Mouse (Mus musculus) heart, embryonic 11.5 days (tissue): Measurements from ENCODE around the gene Gcc2. TPM values are rescaled to one million over a fixed set of nuclear protein-coding genes. Genes with fewer than 3 reads are reported as not detected.

Experiments used
- ATAC-seq: fragments of 200-750 bp; cut with Nextera tagmentation; replicated peaks from 2 replicates; pipeline ENCODE4 v1.8.0; 2017; ENCODE audit warnings: moderate library complexity; ENCODE audit not compliant: insufficient number of reproducible peaks, low FRiP score, low TSS enrichment
- H3K27ac ChIP-seq: fragments of 300-500 bp; sonication (generic); 2 replicates; pipeline ENCODE4 v1.5.1; 2014; ENCODE audit warnings: mild to moderate bottlenecking, low read depth, low read length
- H3K27me3 ChIP-seq: fragments of 300-500 bp; sonication (generic); 2 replicates; pipeline ENCODE4 v1.6.1; 2014; ENCODE audit warnings: mild to moderate bottlenecking, low read length, mixed read lengths; ENCODE audit not compliant: control insufficient read depth, insufficient read depth
- H3K36me3 ChIP-seq: fragments of 300-500 bp; sonication (generic); 2 replicates; pipeline ENCODE4 v1.6.1; 2014; ENCODE audit warnings: mild to moderate bottlenecking, low read length, moderate library complexity, mixed read lengths; ENCODE audit not compliant: control insufficient read depth, insufficient read depth
- H3K4me1 ChIP-seq: fragments of 300-500 bp; sonication (generic); 2 replicates; pipeline ENCODE4 v1.6.1; 2014; ENCODE audit warnings: low read length; ENCODE audit not compliant: control insufficient read depth, insufficient read depth
- H3K4me2 ChIP-seq: fragments of 300-500 bp; sonication (generic); 2 replicates; pipeline ENCODE4 v1.6.1; 2014; ENCODE audit warnings: mild to moderate bottlenecking, moderate library complexity
- H3K4me3 ChIP-seq: fragments of 300-500 bp; sonication (generic); 2 replicates; pipeline ENCODE4 v1.5.1; 2014; ENCODE audit warnings: low read depth, low read length
- H3K9ac ChIP-seq: fragments of 300-500 bp; sonication (generic); 2 replicates; pipeline ENCODE4 v1.6.1; 2014; ENCODE audit warnings: mild to moderate bottlenecking, low read depth, low read length, moderate library complexity
- H3K9me3 ChIP-seq: fragments of 300-500 bp; sonication (generic); replicated peaks from 2 replicates; pipeline ENCODE4 v1.6.1; 2016; ENCODE audit warnings: low read length; ENCODE audit not compliant: control insufficient read depth
- WGBS: fragments of 180-500 bp; shearing (Covaris S2); extraction: QIAGEN DNeasy Blood & Tissue Kit; methylation state at CpG from one replicate; pipeline ENCODE4 v1.1.7; 2014; ENCODE audit not compliant: insufficient replicate concordance; 5-methylcytosine and 5-hydroxymethylcytosine counted together
- polyA plus RNA-seq: library from polyadenylated mRNA; unstranded; fragments of >200 nt; fragmentation: Nextera tagmentation; extraction: Ambion mirVana; gene quantifications from 2 replicates; pipeline ENCODE4 v1.2.1, GENCODE M21; 2014

Gene Gcc2
- polyA plus RNA-seq = 31.7 and 42.6 TPM in 2 replicates

DNA sequence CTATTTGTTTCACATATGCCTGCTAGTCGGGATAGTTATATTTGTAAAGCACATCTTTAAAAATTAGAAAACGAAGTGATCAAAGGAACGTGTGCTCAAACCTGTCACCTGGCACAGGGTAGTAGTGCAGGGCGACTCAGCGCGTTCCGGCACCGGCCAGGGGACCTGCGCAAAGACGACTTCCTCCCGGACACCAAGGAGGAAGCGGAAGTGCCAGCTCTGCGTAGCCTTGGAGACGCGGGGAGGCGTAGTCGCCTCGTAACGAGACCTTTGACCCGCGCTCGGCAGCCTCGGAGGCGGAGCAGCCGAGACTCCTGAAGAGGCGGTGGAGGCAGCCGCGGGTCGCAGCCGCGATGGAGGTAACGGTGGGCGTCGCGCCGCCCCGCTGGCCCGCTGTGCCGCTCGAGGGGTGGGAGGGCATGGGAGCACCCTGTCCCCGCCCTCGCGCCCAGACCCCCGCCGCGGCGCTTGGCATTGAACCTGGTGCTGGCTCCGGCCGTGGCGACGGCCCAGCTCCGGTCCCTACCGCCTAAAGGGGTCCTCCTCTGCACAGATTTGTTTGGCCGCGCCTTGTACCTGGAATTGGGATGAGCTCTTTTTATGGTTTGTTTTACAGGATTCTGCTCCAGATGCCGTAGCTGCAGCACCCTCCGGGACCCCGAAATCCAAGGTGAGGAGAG lies at the start of gene Gcc2:
Gene Gcc2, plus strand, starts transcription at position 285 of the 680 bp plus-strand sequence.
- Histone ChIP-seq H3K4me3 (peak within 1 kb of the TSS; percentile 87), H3K27ac (peak within 1 kb of the TSS; percentile 66), H3K4me1 (peaks cover 3% of the 10 kb centered on the region; the same call in 1 of the 2 replicates), H3K9ac (peak within 1 kb of the TSS; percentile 83), H3K27me3 (no peaks in the 10 kb centered on the region), H3K4me2 (peak within 1 kb of the TSS; percentile 72), H3K36me3 (peaks cover 3% of the 10 kb centered on the region), H3K9me3 (no peaks in the 10 kb centered on the region)
- peak; percentile 96 for ATAC-seq
- WGBS = under 1% methylated on average over 51 of the region's 58 CpGs

DNA sequence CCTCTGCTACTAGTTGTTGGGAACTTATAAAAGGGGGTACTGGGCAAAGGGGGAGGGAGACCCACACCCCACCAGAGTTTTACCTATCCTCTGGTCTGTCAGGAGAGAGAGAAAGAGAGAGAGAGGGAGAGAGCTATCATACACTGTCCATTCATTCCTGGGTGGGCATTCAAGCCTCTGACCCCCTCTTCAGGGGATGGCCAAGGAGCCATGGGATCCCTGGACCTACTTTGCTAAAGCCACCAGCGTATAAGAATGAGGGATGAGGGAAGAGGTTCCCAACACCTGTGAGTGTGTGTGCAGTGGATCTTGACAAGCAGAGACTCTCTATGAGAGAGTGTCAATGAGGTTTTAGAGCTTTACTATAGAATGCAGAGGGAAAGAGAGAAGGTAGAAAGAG lies 49.3 kb upstream of the Gcc2 start:
- Histone ChIP-seq H3K9me3 (peaks cover 9% of the 10 kb centered on the region), H3K4me2 (no peak overlapping the region), H3K4me3 (no peak overlapping the region), H3K4me1 (no peaks in the 10 kb centered on the region), H3K9ac (no peak overlapping the region), H3K27me3 (no peaks in the 10 kb centered on the region), H3K27ac (no peak overlapping the region), H3K36me3 (no peaks in the 10 kb centered on the region)
- ATAC-seq = no peak
- 40% methylated on average over 1 of the region's 1 CpGs for whole genome bisulfite sequencing

DNA sequence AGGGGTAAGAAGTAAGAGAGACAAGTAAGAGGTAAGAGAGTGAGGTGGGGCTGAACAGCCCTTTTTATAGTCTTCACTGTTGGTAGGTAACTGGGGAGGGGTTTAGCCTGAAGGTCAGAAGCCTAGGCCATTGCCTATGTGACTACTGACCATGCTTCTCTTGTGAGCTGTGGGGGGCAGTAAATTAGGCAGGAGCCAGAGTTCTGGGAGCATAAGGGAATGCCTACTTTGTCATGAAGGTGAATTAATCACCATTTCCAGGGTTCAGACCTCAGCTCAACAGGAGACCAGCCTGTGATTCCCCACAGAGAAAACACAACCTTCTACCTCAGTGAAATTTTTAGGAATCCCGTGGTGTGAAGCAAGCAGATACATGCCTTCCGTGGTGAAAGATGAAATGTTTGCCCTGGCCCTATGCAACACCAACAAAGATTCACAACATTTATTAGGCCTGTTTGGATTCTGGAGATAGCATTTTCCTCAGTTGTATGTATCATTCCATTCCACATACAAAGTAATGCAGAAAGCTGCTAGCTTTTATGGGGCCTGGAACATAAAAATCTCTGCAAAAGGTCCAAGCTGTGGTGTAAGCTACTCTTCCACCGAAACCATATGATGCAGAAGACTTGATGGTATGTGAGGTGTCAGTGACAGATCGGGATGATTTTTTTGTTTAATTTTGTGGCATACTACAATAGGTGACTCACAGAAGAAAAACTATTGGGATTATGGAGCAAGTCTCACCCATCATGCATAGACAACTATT lies 48.5 kb upstream of the Gcc2 start:
- 77% methylated on average over 4 of the region's 4 CpGs for WGBS
- no peaks in the 10 kb centered on the region for H3K27me3 ChIP-seq
- no peak overlapping the region for H3K4me3 ChIP-seq
- no peak overlapping the region for H3K9ac ChIP-seq
- no peaks in the 10 kb centered on the region for H3K4me1 ChIP-seq
- ATAC-seq = no peak
- H3K36me3 ChIP-seq = no peaks in the 10 kb centered on the region
- peaks cover 9% of the 10 kb centered on the region for H3K9me3 ChIP-seq
- no peak overlapping the region for H3K4me2 ChIP-seq
- no peak overlapping the region for H3K27ac ChIP-seq

DNA sequence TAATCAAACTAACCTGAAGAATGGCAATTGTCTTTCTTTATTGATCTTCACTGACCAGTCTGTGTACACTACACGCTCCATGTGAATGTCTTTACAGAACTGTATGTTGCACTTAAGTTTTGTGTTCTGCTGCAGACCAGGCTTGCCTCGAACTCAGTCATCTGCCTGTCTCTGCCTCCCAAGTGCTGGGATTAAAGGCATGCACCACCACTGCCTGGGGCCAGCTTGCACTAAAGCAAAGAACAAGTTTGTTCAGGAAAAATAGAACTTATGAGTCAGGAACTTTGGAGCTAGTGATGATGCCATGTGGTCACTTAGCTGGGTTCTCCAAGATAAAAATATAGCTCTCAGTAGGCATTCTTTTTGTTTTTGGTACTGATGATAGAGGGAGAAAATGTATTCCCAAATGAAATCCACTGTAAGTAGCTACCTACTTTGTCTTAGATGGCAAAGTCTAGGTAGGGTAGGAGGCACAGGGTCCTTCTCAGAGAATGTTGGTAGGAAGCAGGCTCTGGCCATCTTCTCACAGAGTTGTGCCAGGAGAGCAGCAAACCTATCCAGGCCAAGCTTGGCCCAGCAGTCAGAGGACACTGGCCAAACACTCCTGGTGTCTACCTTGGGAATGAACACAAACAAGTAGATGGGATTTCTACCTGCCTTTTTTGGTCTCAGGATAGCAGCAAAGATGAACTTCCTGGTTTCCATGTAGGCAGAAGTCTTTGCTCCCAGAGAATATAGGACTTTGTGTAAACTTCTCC lies 45.4 kb upstream of the Gcc2 start:
- no peaks in the 10 kb centered on the region for H3K27me3 ChIP-seq
- no peak overlapping the region for H3K9ac ChIP-seq
- no peak overlapping the region for H3K4me2 ChIP-seq
- no peak overlapping the region for H3K4me3 ChIP-seq
- WGBS = 66% methylated on average over 2 of the region's 2 CpGs
- no peaks in the 10 kb centered on the region for H3K4me1 ChIP-seq
- H3K27ac ChIP-seq = no peak overlapping the region
- no peak for ATAC-seq
- H3K9me3 ChIP-seq = peaks cover 12% of the 10 kb centered on the region
- H3K36me3 ChIP-seq = no peaks in the 10 kb centered on the region

DNA sequence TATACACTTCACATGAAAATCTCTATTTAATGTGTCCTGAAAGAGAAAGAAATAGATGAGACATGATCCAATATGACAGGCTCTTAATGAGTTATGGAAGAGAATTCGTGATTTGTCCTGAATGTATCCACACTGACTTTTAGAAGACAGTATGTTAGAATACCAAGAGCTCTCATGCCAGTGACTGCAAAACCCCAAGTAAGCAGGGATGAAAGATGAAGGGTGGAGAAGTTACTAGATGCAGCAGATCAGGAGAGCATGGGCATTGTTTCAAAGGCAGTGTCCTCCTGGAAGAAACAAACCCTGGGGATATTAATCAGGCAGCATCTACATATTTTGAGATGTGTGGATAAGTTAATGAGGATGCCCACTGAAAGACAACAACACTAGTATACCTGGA lies 44.8 kb upstream of the Gcc2 start:
- H3K9me3 ChIP-seq = peaks cover 12% of the 10 kb centered on the region
- no peak overlapping the region for H3K9ac ChIP-seq
- H3K4me2 ChIP-seq = no peak overlapping the region
- no peaks in the 10 kb centered on the region for H3K4me1 ChIP-seq
- H3K27ac ChIP-seq = no peak overlapping the region
- WGBS = 58% methylated on average over 1 of the region's 1 CpGs
- no peak overlapping the region for H3K4me3 ChIP-seq
- ATAC-seq = no peak
- no peaks in the 10 kb centered on the region for H3K27me3 ChIP-seq
- no peaks in the 10 kb centered on the region for H3K36me3 ChIP-seq

DNA sequence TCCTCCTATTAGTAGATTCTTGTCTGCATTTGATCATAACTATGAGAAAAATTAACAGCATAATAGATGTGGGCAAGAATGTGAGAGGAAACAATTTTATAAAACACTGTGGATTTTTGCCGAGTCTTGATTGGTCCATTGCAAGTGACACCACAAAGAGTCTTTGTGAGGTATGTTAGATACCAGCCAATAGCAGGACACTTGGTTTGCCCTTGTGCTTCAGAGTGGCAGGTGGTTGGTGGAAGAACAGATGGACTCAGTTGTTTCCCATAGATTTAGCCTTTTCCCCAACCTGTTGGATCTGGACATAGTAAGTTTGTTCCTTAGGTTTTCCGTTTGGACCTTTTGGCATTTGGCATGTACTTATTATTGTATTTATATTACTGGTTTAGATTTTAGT lies 44.1 kb upstream of the Gcc2 start:
- WGBS = 85% methylated on average over 2 of the region's 2 CpGs
- no peaks in the 10 kb centered on the region for H3K4me1 ChIP-seq
- H3K4me3 ChIP-seq = no peak overlapping the region
- H3K27ac ChIP-seq = no peak overlapping the region
- no peaks in the 10 kb centered on the region for H3K27me3 ChIP-seq
- peaks cover 8% of the 10 kb centered on the region; the same call in 1 of the 2 replicates for H3K9me3 ChIP-seq
- H3K4me2 ChIP-seq = no peak overlapping the region
- H3K9ac ChIP-seq = no peak overlapping the region
- no peak for ATAC-seq
- no peaks in the 10 kb centered on the region for H3K36me3 ChIP-seq

DNA sequence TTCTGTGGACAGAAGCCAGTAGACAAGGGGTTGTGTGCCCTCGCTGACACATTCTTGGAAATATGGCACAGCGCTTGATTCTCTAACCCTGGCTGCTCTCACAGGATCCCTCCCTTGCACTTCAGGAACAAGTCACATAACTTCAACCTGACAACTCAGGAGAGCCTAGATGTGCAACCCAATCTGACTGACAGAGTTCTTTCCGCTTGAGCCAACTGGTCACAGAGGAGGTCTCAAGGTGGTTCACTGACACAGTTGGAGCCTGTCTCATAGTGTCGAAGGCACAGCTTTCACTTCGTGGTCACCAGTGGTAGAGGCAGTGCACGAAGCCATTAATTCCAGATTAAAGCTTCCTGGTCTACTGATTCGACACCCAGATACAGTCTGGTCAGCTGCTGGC lies 43.1 kb upstream of the Gcc2 start:
- Histone ChIP-seq H3K4me1 (no peaks in the 10 kb centered on the region), H3K9ac (no peak overlapping the region), H3K9me3 (peaks cover 6% of the 10 kb centered on the region; the same call in 1 of the 2 replicates), H3K36me3 (no peaks in the 10 kb centered on the region), H3K27ac (no peak overlapping the region), H3K4me3 (no peak overlapping the region), H3K4me2 (no peak overlapping the region), H3K27me3 (no peaks in the 10 kb centered on the region)
- WGBS = 66% methylated on average over 7 of the region's 7 CpGs
- ATAC-seq = no peak

DNA sequence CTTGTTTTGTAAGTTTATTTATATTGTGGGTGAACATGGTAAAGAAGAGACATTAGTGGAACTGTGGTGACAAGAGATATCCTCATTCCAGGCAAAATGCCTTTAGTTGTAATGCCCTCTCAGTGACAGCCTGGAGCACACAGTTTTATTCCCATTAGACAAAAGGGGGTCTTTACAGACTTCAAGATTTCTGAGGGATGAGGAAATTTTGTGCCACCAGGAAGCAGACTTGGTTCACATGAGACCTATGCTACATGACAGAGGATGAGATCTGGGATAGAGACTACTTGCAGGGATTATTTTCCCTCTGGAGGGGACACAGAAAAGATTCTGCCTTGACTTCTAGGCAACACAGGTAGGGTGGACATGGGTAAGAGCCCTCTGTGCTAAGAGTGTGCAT lies 40.8 kb upstream of the Gcc2 start:
- Histone ChIP-seq H3K9me3 (peaks cover 6% of the 10 kb centered on the region; the same call in 1 of the 2 replicates), H3K4me1 (no peaks in the 10 kb centered on the region), H3K27me3 (no peaks in the 10 kb centered on the region), H3K4me3 (no peak overlapping the region), H3K9ac (no peak overlapping the region), H3K27ac (no peak overlapping the region), H3K36me3 (no peaks in the 10 kb centered on the region), H3K4me2 (no peak overlapping the region)
- no peak for ATAC-seq
